Mouse (Mus musculus) neural tube, postnatal 0 days (tissue): ENCODE measurements around the gene Zfp617. TPM values are rescaled to one million over a fixed set of nuclear protein-coding genes. Genes with fewer than 3 reads are reported as not detected.

Experiments
- polyA plus RNA-seq: library from polyadenylated mRNA; unstranded; fragments of >200 nt; fragmentation: Nextera tagmentation; extraction: Ambion mirVana; gene quantifications from 2 replicates; pipeline ENCODE4 v1.2.1, GENCODE M21; 2015

The Zfp617 gene
- 26.3 and 26.8 TPM in 2 replicates for polyA plus RNA-seq

GRCm38 (mm10) chr8:71908309-71909261 lies at the start of gene Zfp617, which contains the start of gene Zfp882:
Gene Zfp617, plus strand, starts transcription at chr8:71908635.
Gene Zfp882, plus strand, starts transcription at chr8:71908608.

DNA sequence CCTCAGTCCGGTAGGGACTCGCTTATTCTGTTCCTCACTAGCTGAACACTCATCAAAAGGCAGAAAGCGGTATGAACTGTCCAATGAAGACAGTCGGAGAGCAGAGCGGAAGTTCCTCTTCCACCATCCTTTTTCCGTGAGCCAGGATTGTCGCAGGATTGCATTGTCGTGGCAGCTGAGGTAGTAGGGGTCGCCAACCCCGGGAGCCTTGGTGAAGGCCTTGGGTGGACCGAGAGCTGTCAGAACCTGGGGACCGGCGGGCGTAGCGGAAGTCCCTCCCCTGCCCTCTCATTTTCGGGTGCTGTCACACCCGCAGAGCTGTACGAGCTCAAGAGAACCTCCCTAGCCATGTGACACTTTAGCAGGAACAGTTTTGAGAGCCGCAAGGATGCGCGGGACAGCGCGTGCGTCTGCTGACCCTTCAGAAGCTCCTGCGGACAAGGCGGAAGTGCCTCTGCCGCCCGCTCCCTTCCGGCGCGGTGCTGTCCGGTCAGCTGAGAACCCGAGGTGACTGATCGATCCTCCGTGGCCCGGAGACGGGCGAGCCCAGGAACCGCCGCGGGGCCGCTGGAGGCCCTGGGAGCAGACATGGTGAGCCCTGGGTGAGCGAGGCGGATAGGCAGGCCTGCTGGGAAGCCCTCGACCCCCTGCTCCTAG lies 26.7 kb upstream of the Zfp617 start, which contains the start of gene Zfp709:
Zfp709 (plus strand) TSS at position 402 of the 657 bp plus-strand sequence.

DNA sequence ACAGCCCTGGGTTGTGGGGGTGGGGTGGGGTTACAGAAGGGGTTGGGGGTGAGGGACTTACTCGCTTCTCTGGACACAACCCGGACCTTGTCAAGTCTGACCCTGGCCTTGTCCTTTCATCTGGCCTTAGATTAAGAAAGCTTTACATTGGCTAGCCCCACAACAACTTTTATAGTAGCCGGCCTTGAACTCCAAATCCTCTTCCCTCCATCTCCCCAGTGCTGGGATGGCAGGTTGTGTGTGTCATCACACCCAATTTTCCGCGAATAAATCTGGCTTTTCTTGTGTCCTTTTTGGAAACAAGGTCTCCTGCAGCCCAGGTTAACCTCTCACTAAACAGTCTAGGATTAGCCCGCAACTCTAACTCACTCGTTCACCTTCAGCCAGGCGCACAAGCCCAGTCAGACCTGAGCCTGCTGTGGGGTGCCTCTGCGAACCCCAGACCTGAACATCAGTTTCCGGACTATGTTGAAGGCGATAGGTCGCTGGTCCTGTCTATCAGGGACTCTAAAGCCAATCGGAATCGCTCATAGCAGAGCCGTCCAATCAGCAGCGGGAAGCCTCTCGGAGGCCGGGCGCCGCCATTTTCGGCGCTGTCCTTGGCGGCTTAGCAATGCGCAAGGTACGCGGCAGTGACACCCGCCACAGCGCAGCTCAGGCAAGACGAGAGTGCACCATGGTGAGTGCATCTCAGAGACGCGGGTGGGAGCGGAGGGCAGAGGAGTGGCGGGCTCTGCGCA lies 42.2 kb downstream of the Zfp617 start, which contains the start of gene Zfp961:
Zfp961 (plus strand) TSS at position 557 of the 740 bp plus-strand sequence.

Other genes with a start within 250 kb of the Zfp617 start
- 15.7 and 19.2 TPM in 2 replicates for gene Unc13a, start 236.9 kb upstream of the Zfp617 start, polyA plus RNA-seq
- 7.6 and 8.0 TPM in 2 replicates for gene Jak3, start 232.3 kb upstream of the Zfp617 start, polyA plus RNA-seq
- gene Insl3, start 219.4 kb upstream of the Zfp617 start, polyA plus RNA-seq = 1.5 and 2.0 TPM in 2 replicates
- 0.47 and 0.90 TPM in 2 replicates for gene B3gnt3, start 206.8 kb upstream of the Zfp617 start, polyA plus RNA-seq
- gene Fcho1, start 182.9 kb upstream of the Zfp617 start, polyA plus RNA-seq = 56.6 and 70.9 TPM in 2 replicates
- 5.1 and 5.7 TPM in 2 replicates for gene Zfp709, start 26.6 kb upstream of the Zfp617 start, polyA plus RNA-seq
- gene Zfp882, start within 50 bp of the Zfp617 start, polyA plus RNA-seq = 10.9 and 11.4 TPM in 2 replicates
- gene Zfp961, start 42.4 kb downstream of the Zfp617 start, polyA plus RNA-seq = 12.7 and 13.6 TPM in 2 replicates
- 1.3 and 1.6 TPM in 2 replicates for gene Cyp4f18, start 101.0 kb downstream of the Zfp617 start, polyA plus RNA-seq
- gene Olfr372, start 132.6 kb downstream of the Zfp617 start, polyA plus RNA-seq = not detected in 2 replicates
- not detected in 2 replicates for gene Olfr373, start 174.5 kb downstream of the Zfp617 start, polyA plus RNA-seq
- gene Olfr374, start 198.4 kb downstream of the Zfp617 start, polyA plus RNA-seq = not detected in 2 replicates
- gene Tpm4, start 226.3 kb downstream of the Zfp617 start, polyA plus RNA-seq = 100 and 103 TPM in 2 replicates